26 mouse cellular contexts compared by ENCODE assay signal in genomic region chr9:53208283-53208682, GRCm38 (mm10).
"Had no signal": no experiment of that assay in that cellular context is flagged by ENCODE, and none has a peak within 500 bp of the region (broad histone marks: within the 10 kb centered on the region; RNA-seq: fewer than 3 reads in every experiment).

No protein-coding gene starts in this region.

- ATAC-seq: hindbrain, embryonic 16.5 days; inflammation-experienced regulatory T-cells, adult 6 months; intestine, embryonic 15.5 days; intestine, postnatal 0 days; liver, postnatal 0 days had no signal

- H3K9ac ChIP-seq: heart, embryonic 12.5 days; hindbrain, embryonic 12.5 days; hindbrain, embryonic 14.5 days; intestine, embryonic 15.5 days; limb, embryonic 12.5 days; liver, embryonic 13.5 days; liver, embryonic 15.5 days; liver, postnatal 0 days had no signal

- H3K4me1 ChIP-seq: heart, embryonic 10.5 days; heart, embryonic 12.5 days; hindbrain, embryonic 10.5 days; hindbrain, embryonic 12.5 days; intestine, embryonic 15.5 days; limb, embryonic 10.5 days; liver, embryonic 13.5 days; liver, embryonic 15.5 days had no signal

- H3K27me3 ChIP-seq: heart, embryonic 12.5 days; hindbrain, embryonic 12.5 days; intestine, embryonic 15.5 days; limb, embryonic 12.5 days; liver, embryonic 13.5 days; liver, embryonic 15.5 days had no signal

- H3K9me3 ChIP-seq: heart, embryonic 10.5 days; heart, embryonic 12.5 days; hindbrain, embryonic 10.5 days; hindbrain, embryonic 12.5 days; intestine, embryonic 15.5 days; limb, embryonic 10.5 days; limb, embryonic 12.5 days; liver, embryonic 13.5 days; liver, embryonic 15.5 days had no signal

- H3K27ac ChIP-seq: heart, embryonic 10.5 days; hindbrain, embryonic 10.5 days; hindbrain, embryonic 12.5 days; hindbrain, embryonic 14.5 days; intestine, embryonic 15.5 days; layer of hippocampus, adult 2 months; left cerebral cortex, adult 2 months; limb, embryonic 10.5 days; limb, embryonic 12.5 days; liver, embryonic 13.5 days; liver, embryonic 15.5 days had no signal

- H3K4me3 ChIP-seq: heart, embryonic 10.5 days; heart, embryonic 12.5 days; hindbrain, embryonic 10.5 days; hindbrain, embryonic 12.5 days; intestine, embryonic 15.5 days; layer of hippocampus, adult 2 months; left cerebral cortex, adult 2 months; limb, embryonic 10.5 days; limb, embryonic 12.5 days; liver, embryonic 13.5 days; liver, embryonic 15.5 days had no signal

- DNase-seq: gastrocnemius, postnatal 25 days; heart, adult 18-20 months; heart, postnatal 10 days; heart, postnatal 4 days; kidney, adult 2 months; kidney, adult 9 months; kidney, postnatal 25 days; kidney, postnatal 4 days; liver; liver, embryonic 13.5 days; liver, postnatal 0 days had no signal

- H3K4me2 ChIP-seq: heart, embryonic 12.5 days; hindbrain, embryonic 12.5 days; hindbrain, embryonic 14.5 days; intestine, embryonic 15.5 days; limb, embryonic 12.5 days; liver, embryonic 11.5 days; liver, embryonic 13.5 days; liver, embryonic 15.5 days had no signal
